Mouse (Mus musculus) MEL (cell line): ENCODE measurements around the gene Rpl36al. TPM values are rescaled to one million over a fixed set of nuclear protein-coding genes. Genes with fewer than 3 reads are reported as not detected.

Experiments used
- DNase-seq: peaks from one replicate; pipeline ENCODE4 v3.0.0; 2011; ENCODE audit warnings: low read depth, low spot score
- H3K27ac ChIP-seq: 2 replicates; pipeline ENCODE4 v1.5.1; 2012; ENCODE audit warnings: low read depth, mild to moderate bottlenecking, control low read depth, low read length, moderate library complexity; ENCODE audit not compliant: control insufficient read depth
- H3K27me3 ChIP-seq, 2 experiments: fragments of 150-350 bp in 1 of 2; sonication (generic) in 1 of 2; 2 replicates each; pipeline ENCODE4 v1.6.1; 2012; ENCODE audit warnings: low read length in 2 of 2, mild to moderate bottlenecking in 2 of 2, improper control_type of control experiment in 1 of 2, moderate library complexity in 1 of 2; ENCODE audit not compliant: insufficient read depth in 2 of 2, control insufficient read depth in 1 of 2
- H3K36me3 ChIP-seq, 2 experiments: 2 replicates each; pipeline ENCODE4 v1.6.1; 2012 to 2014; ENCODE audit warnings: low read length in 2 of 2, improper control_type of control experiment in 1 of 2, inconsistent platforms in 1 of 2, mild to moderate bottlenecking in 1 of 2; ENCODE audit not compliant: insufficient read depth in 2 of 2, control insufficient read depth in 1 of 2
- H3K4me1 ChIP-seq, 2 experiments: fragments of 150-350 bp in 1 of 2; sonication (generic) in 1 of 2; 2 replicates each; pipeline ENCODE4 v1.6.1; 2012; ENCODE audit warnings: low read length in 2 of 2, improper control_type of control experiment in 1 of 2, mild to moderate bottlenecking in 1 of 2; ENCODE audit not compliant: insufficient read depth in 2 of 2, control insufficient read depth in 1 of 2
- H3K4me3 ChIP-seq, 2 experiments: fragments of 150-350 bp in 1 of 2; sonication (generic) in 1 of 2; 2 replicates each; pipeline ENCODE4 v1.5.1; 2012; ENCODE audit warnings: low read depth in 2 of 2, low read length in 2 of 2, mild to moderate bottlenecking in 2 of 2, moderate library complexity in 2 of 2, control low read depth in 1 of 2, improper control_type of control experiment in 1 of 2; ENCODE audit not compliant: control insufficient read depth in 1 of 2, insufficient read depth in 1 of 2
- H3K79me2 ChIP-seq: 2 replicates; pipeline ENCODE4 v1.6.1; 2012; ENCODE audit warnings: mild to moderate bottlenecking, low read length, moderate library complexity; ENCODE audit not compliant: control insufficient read depth, poor library complexity, insufficient read depth
- H3K9ac ChIP-seq: 2 replicates; pipeline ENCODE4 v1.6.1; 2012; ENCODE audit warnings: low read depth, mild to moderate bottlenecking, control low read depth, low read length, moderate library complexity; ENCODE audit not compliant: control insufficient read depth, poor library complexity, severe bottlenecking
- H3K9me3 ChIP-seq: fragments of 150-350 bp; sonication (generic); replicated peaks from 2 replicates; pipeline ENCODE4 v1.6.1; 2012; ENCODE audit warnings: mild to moderate bottlenecking, low read length, improper control_type of control experiment, moderate library complexity; ENCODE audit not compliant: insufficient read depth
- E2F4 ChIP-seq: IDR thresholded peaks from 2 replicates; pipeline ENCODE4 v1.6.1; 2011; ENCODE audit warnings: low read depth, low read length, improper control_type of control experiment, borderline replicate concordance
- ELF1 ChIP-seq: IDR thresholded peaks from 2 replicates; pipeline ENCODE4 v1.6.1; 2014; ENCODE audit warnings: low read depth, mild to moderate bottlenecking, inconsistent platforms, low read length, improper control_type of control experiment, moderate library complexity
- EP300 ChIP-seq, 2 experiments: IDR thresholded peaks; 2 replicates each; pipeline ENCODE4 v1.6.1; 2011; ENCODE audit warnings: improper control_type of control experiment in 2 of 2, low read length in 2 of 2, low read depth in 1 of 2, mild to moderate bottlenecking in 1 of 2
- ETS1 ChIP-seq: IDR thresholded peaks from 2 replicates; pipeline ENCODE4 v1.6.1; 2012; ENCODE audit warnings: low read depth, mild to moderate bottlenecking, inconsistent platforms, low read length, improper control_type of control experiment, moderate library complexity
- GATA1 ChIP-seq: IDR thresholded peaks from 2 replicates; pipeline ENCODE4 v1.6.1; 2011; ENCODE audit warnings: low read depth, low read length, improper control_type of control experiment
- HCFC1 ChIP-seq: IDR thresholded peaks from 2 replicates; pipeline ENCODE4 v1.6.1; 2012; ENCODE audit warnings: low read depth, mild to moderate bottlenecking, inconsistent platforms, low read length, improper control_type of control experiment, moderate library complexity
- JUND ChIP-seq: IDR thresholded peaks from 2 replicates; pipeline ENCODE4 v1.6.1; 2011; ENCODE audit warnings: low read depth, mild to moderate bottlenecking, improper control_type of control experiment, low read length
- MAX ChIP-seq: IDR thresholded peaks from 2 replicates; pipeline ENCODE4 v1.6.1; 2011; ENCODE audit warnings: low read length, improper control_type of control experiment
- MAZ ChIP-seq: IDR thresholded peaks from 2 replicates; pipeline ENCODE4 v1.6.1; 2012; ENCODE audit warnings: low read depth, mild to moderate bottlenecking, inconsistent platforms, low read length, improper control_type of control experiment
- MEF2A ChIP-seq: IDR thresholded peaks from 2 replicates; pipeline ENCODE4 v1.6.1; 2014; ENCODE audit warnings: low read depth, mild to moderate bottlenecking, inconsistent platforms, low read length, improper control_type of control experiment; ENCODE audit not compliant: poor library complexity, insufficient replicate concordance, severe bottlenecking; ENCODE audit errors: extremely low read depth
- MXI1 ChIP-seq: IDR thresholded peaks from 2 replicates; pipeline ENCODE4 v1.6.1; 2011; ENCODE audit warnings: mild to moderate bottlenecking, low read depth, low read length, improper control_type of control experiment
- NELFE ChIP-seq: IDR thresholded peaks from 2 replicates; pipeline ENCODE4 v1.6.1; 2011; ENCODE audit warnings: low read depth, low read length, improper control_type of control experiment
- NRF1 ChIP-seq: IDR thresholded peaks from 2 replicates; pipeline ENCODE4 v1.6.1; 2014; ENCODE audit warnings: low read depth, mild to moderate bottlenecking, inconsistent platforms, low read length, improper control_type of control experiment, moderate library complexity; ENCODE audit not compliant: poor library complexity, insufficient read depth, severe bottlenecking
- POLR2A ChIP-seq, 2 experiments: IDR thresholded peaks; 2 replicates each; pipeline ENCODE4 v1.6.1; 2011 to 2012; ENCODE audit warnings: low read length in 2 of 2, mild to moderate bottlenecking in 2 of 2, control low read depth in 1 of 2, improper control_type of control experiment in 1 of 2, low read depth in 1 of 2, moderate library complexity in 1 of 2; ENCODE audit not compliant: control insufficient read depth in 1 of 2, insufficient read depth in 1 of 2, poor library complexity in 1 of 2
- POLR2AphosphoS2 ChIP-seq: IDR thresholded peaks from 2 replicates; pipeline ENCODE4 v1.6.1; 2011; ENCODE audit warnings: low read length, improper control_type of control experiment
- RCOR1 ChIP-seq: IDR thresholded peaks from 2 replicates; pipeline ENCODE4 v1.6.1; 2012; ENCODE audit warnings: low read depth, mild to moderate bottlenecking, inconsistent platforms, low read length, improper control_type of control experiment
- SIN3A ChIP-seq: IDR thresholded peaks from 2 replicates; pipeline ENCODE4 v1.6.1; 2012; ENCODE audit warnings: low read length, improper control_type of control experiment, inconsistent platforms
- TBP ChIP-seq: IDR thresholded peaks from 2 replicates; pipeline ENCODE4 v1.8.0; 2011; ENCODE audit warnings: low read depth, low read length, improper control_type of control experiment
- TCF12 ChIP-seq: IDR thresholded peaks from 2 replicates; pipeline ENCODE4 v1.6.1; 2014; ENCODE audit warnings: low read depth, mild to moderate bottlenecking, inconsistent platforms, low read length, improper control_type of control experiment, moderate library complexity
- ZMIZ1 ChIP-seq: IDR thresholded peaks from 2 replicates; pipeline ENCODE4 v1.6.1; 2012; ENCODE audit warnings: low read depth, mild to moderate bottlenecking, inconsistent platforms, low read length, improper control_type of control experiment, moderate library complexity
- polyA plus RNA-seq, 2 experiments: library from polyadenylated mRNA; stranded (reverse) in 1 of 2; unstranded in 1 of 2; fragments of >175 nt in 1 of 2; fragments of >200 nt in 1 of 2; gene quantifications; 2 replicates each; pipeline versions ENCODE4 v1.2.1 to v1.2.4; 2012; ENCODE audit warnings: low replicate concordance in 2 of 2, low read depth in 1 of 2; ENCODE audit not compliant: insufficient read length in 2 of 2, insufficient read depth in 1 of 2, missing spikeins in 1 of 2
- total RNA-seq: library from RNA; depleted of rRNA; stranded (reverse); fragments of 300-350 nt; gene quantifications from 2 replicates; pipeline ENCODE4 v1.2.3, GENCODE M21; 2012

Rpl36al gene
- total and polyA plus RNA-seq, 3 experiments, result 696 to 1,318 TPM; not detected in 1

DNA sequence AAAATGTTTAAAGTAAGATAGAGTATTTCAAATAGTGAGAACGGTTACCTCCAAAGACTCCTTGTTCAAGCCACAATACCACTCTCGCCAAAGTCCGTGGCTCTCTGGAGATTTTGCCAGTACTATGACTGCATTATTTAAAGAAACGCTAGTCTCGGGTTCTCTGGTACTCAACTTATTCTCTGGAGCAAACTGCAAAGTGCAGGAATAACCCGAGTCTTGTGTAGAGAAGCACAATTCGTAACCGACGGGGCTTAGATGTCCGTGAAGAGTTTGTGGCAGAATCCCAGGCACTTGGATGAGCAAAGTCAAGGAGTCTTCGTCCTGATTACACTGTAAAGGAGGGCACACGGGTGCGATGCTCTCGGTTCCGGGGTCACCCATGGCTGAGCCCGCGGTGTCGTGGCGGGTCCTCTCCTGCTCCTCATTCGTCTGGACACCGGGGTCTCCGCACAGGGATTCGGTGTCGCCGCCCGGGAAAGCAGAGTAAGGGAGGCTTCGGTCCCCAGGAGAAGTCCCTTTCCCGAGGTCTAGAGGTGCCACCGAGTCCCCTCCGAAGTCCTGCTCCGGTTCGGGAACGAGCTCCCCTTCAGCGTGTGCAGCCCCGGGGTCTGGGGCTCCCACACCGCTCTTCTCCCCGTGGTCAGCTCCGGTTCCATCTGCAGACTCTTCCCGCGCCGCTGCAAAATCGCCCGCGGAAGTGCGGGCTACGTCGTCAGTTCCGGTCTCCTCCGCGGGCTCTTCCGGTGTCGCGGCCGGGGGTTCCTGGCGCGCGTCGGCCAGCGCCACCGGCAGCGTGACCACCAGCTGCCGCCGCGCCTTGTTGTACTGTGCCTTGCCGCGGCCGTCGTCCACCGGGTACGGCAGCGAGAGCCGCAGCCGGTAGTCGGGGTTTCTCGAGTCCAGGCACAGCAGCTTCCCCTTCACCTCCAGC, 12.8 kb upstream of the Rpl36al start, which contains the start of gene Gm49383:
Gm49383 (minus strand) TSS at position 661 of the 934 bp plus-strand sequence.
- TF ChIP-seq EP300 (IDR thresholded peaks at IDR 0.05; ENCODE audit: low read depth in 1 of 2, low read length in 2 of 2) (0 out of 4 replicates have a peak, but pooled peaks of 1 of the 2 experiments have one; percentile 7), TCF12 (peak; percentile 58), MAZ (peak; percentile 63; the same call in 1 of the 2 replicates), ELF1 (peak; percentile 89), TBP (no peak), POLR2AphosphoS2 (peak; percentile 77), POLR2A (IDR thresholded peaks at IDR 0.05; ENCODE audit: control insufficient read depth in 1 of 2, insufficient read depth in 1 of 2, low read depth in 1 of 2, low read length in 2 of 2, poor library complexity in 1 of 2) (peak; percentile 93 to 94), MEF2A (no peak), SIN3A (peak; percentile 82), ETS1 (peak; percentile 52; the same call in 1 of the 2 replicates), ZMIZ1 (peak; percentile 89), NRF1 (0 out of 2 replicates have a peak, but pooled peaks have one; percentile 26), MAX (peak; percentile 67), MXI1 (peak; percentile 67), GATA1 (no peak), E2F4 (peak; percentile 81; the same call in 1 of the 2 replicates), JUND (no peak), RCOR1 (no peak; the same call in 1 of the 2 replicates), HCFC1 (peak; percentile 84), NELFE (peak; percentile 96)
- TF ChIP-seq, all 39 proteins: peak for 15
- Histone ChIP-seq H3K36me3 (peaks cover 12 to 28% of the 10 kb centered on the region in 2 experiments), H3K27me3 (no peaks in the 10 kb centered on the region), H3K9me3 (no peaks in the 10 kb centered on the region), H3K9ac (peak within 1 kb of the TSS; percentile 72), H3K4me1 (peaks cover 2 to 18% of the 10 kb centered on the region in 2 experiments), H3K79me2 (peaks cover 45% of the 10 kb centered on the region), H3K4me3 (peak within 1 kb of the TSS; percentile 68 to 89), H3K27ac (peak within 1 kb of the TSS; percentile 57)
- peak; percentile 84 for DNase-seq
